Mouse (Mus musculus) small intestine, adult 2 months (tissue): Measurements from ENCODE around the gene D430041D05Rik.

Experiments
- CTCF ChIP-seq: fragments of 200-500 bp; IDR thresholded peaks from 2 replicates; pipeline ENCODE4 v1.5.1; 2012; ENCODE audit warnings: low read depth, mild to moderate bottlenecking, control low read depth, inconsistent platforms, low read length, moderate library complexity, mixed read lengths; ENCODE audit not compliant: insufficient replicate concordance, insufficient read length; ENCODE audit errors: extremely low read depth
- POLR2A ChIP-seq: fragments of 200-500 bp; IDR thresholded peaks from 2 replicates; pipeline ENCODE4 v1.6.1; 2012; ENCODE audit warnings: low read depth, mild to moderate bottlenecking, control low read depth, inconsistent platforms, low read length, moderate library complexity

GRCm38 (mm10) chr2:104261741-104262067 lies 149.1 kb downstream of the D430041D05Rik start:
- no peak for TF ChIP-seq POLR2A
- no peak for TF ChIP-seq CTCF
